Mouse (Mus musculus) heart, embryonic 10.5 days (tissue): ENCODE data around the gene Pole2. TPM values are rescaled to one million over a fixed set of nuclear protein-coding genes. Genes with fewer than 3 reads are reported as not detected.

Experiments used
- DNase-seq: peaks from one replicate; pipeline ENCODE4 v3.0.0-alpha.2; 2017; ENCODE audit warnings: low spot score
- H3K27ac ChIP-seq: fragments of 300-500 bp; sonication (generic); 2 replicates; pipeline ENCODE4 v1.5.1; 2016; ENCODE audit warnings: mild to moderate bottlenecking
- H3K27me3 ChIP-seq: fragments of 300-500 bp; sonication (generic); 2 replicates; pipeline ENCODE4 v1.6.1; 2016; ENCODE audit warnings: mild to moderate bottlenecking; ENCODE audit not compliant: poor library complexity, insufficient read depth, severe bottlenecking
- H3K36me3 ChIP-seq: fragments of 300-500 bp; sonication (generic); 2 replicates; pipeline ENCODE4 v1.6.1; 2016; ENCODE audit warnings: mild to moderate bottlenecking, moderate library complexity
- H3K4me1 ChIP-seq: fragments of 300-500 bp; sonication (generic); 2 replicates; pipeline ENCODE4 v1.6.1; 2016; ENCODE audit warnings: mild to moderate bottlenecking
- H3K4me3 ChIP-seq: fragments of 300-500 bp; sonication (generic); 2 replicates; pipeline ENCODE4 v1.5.1; 2016; ENCODE audit warnings: mild to moderate bottlenecking, moderate library complexity
- H3K9me3 ChIP-seq: fragments of 300-500 bp; sonication (generic); 2 replicates; pipeline ENCODE4 v1.6.1; 2016; ENCODE audit warnings: mild to moderate bottlenecking, moderate library complexity
- WGBS: fragments of 180-500 bp; shearing (Covaris S2); methylation state at CpG from one replicate; pipeline ENCODE4 v1.1.7; 2016; 5-methylcytosine and 5-hydroxymethylcytosine counted together
- polyA plus RNA-seq: library from polyadenylated mRNA; unstranded; fragments of >200 nt; fragmentation: Nextera tagmentation; extraction: Ambion mirVana; gene quantifications from 2 replicates; pipeline ENCODE4 v1.2.1, GENCODE M21; 2016

The Pole2 gene
- polyA plus RNA-seq: 20.9 and 28.7 TPM in 2 replicates

- H3K9me3 ChIP-seq: no peaks in the 10 kb centered on the region
- peaks cover 21% of the 10 kb centered on the region for H3K36me3 ChIP-seq
- peaks cover 6% of the 10 kb centered on the region; the same call in 1 of the 2 replicates for H3K4me1 ChIP-seq
- peak within 1 kb of the TSS; percentile 81 for H3K4me3 ChIP-seq
- peak; percentile 95 for DNase-seq
- H3K27ac ChIP-seq: peak within 1 kb of the TSS; percentile 93
- under 1% methylated on average over 37 of the region's 37 CpGs for WGBS
- no peaks in the 10 kb centered on the region for H3K27me3 ChIP-seq
Measured at GRCm38 (mm10) chr12:69227776-69228466, at the start of gene Pole2. Gene Pole2, minus strand, starts transcription at chr12:69228195.

GRCm38 (mm10) chr12:69268956-69269355 lies 41.0 kb upstream of the Pole2 start:
- 78% methylated on average over 2 of the region's 2 CpGs for WGBS
- no peak for DNase-seq
- Histone ChIP-seq H3K36me3 (no peaks in the 10 kb centered on the region), H3K9me3 (no peaks in the 10 kb centered on the region), H3K27ac (no peak overlapping the region), H3K27me3 (no peaks in the 10 kb centered on the region), H3K4me3 (no peak overlapping the region), H3K4me1 (no peaks in the 10 kb centered on the region)

- no peaks in the 10 kb centered on the region for H3K9me3 ChIP-seq
- no peaks in the 10 kb centered on the region for H3K27me3 ChIP-seq
- WGBS: 82% methylated on average over 11 of the region's 11 CpGs
- no peaks in the 10 kb centered on the region for H3K4me1 ChIP-seq
- no peak for DNase-seq
- H3K4me3 ChIP-seq: no peak overlapping the region
- no peaks in the 10 kb centered on the region for H3K36me3 ChIP-seq
- no peak overlapping the region for H3K27ac ChIP-seq
Measured at GRCm38 (mm10) chr12:69267956-69268632, 40.1 kb upstream of the Pole2 start.

GRCm38 (mm10) chr12:69265031-69265430 lies 37.0 kb upstream of the Pole2 start:
- WGBS: 84% methylated on average over 3 of the region's 3 CpGs
- Histone ChIP-seq H3K9me3 (no peaks in the 10 kb centered on the region), H3K36me3 (no peaks in the 10 kb centered on the region), H3K27me3 (no peaks in the 10 kb centered on the region), H3K4me3 (no peak overlapping the region), H3K4me1 (no peaks in the 10 kb centered on the region), H3K27ac (no peak overlapping the region)
- DNase-seq: no peak

- Histone ChIP-seq H3K4me3 (no peak overlapping the region), H3K27ac (no peak overlapping the region), H3K36me3 (no peaks in the 10 kb centered on the region), H3K9me3 (no peaks in the 10 kb centered on the region), H3K27me3 (no peaks in the 10 kb centered on the region), H3K4me1 (no peaks in the 10 kb centered on the region)
- no peak for DNase-seq
- 88% methylated on average over 5 of the region's 5 CpGs for WGBS
Measured at GRCm38 (mm10) chr12:69262251-69262650, 34.3 kb upstream of the Pole2 start.

GRCm38 (mm10) chr12:69257836-69258235 lies 29.8 kb upstream of the Pole2 start:
- Histone ChIP-seq H3K36me3 (no peaks in the 10 kb centered on the region), H3K9me3 (no peaks in the 10 kb centered on the region), H3K4me3 (no peak overlapping the region), H3K27ac (no peak overlapping the region), H3K4me1 (no peaks in the 10 kb centered on the region), H3K27me3 (no peaks in the 10 kb centered on the region)
- DNase-seq: no peak
- WGBS: 84% methylated on average over 11 of the region's 11 CpGs

- Histone ChIP-seq H3K4me1 (0 out of 2 replicates have a peak, but pooled peaks cover 5% of the 10 kb centered on the region), H3K27ac (no peak overlapping the region), H3K9me3 (no peaks in the 10 kb centered on the region), H3K27me3 (no peaks in the 10 kb centered on the region), H3K36me3 (no peaks in the 10 kb centered on the region), H3K4me3 (no peak overlapping the region)
- WGBS: 88% methylated on average over 1 of the region's 1 CpGs
- no peak for DNase-seq
Measured at GRCm38 (mm10) chr12:69253806-69254205, 25.8 kb upstream of the Pole2 start.

- WGBS: 55% methylated on average over 8 of the region's 8 CpGs
- Histone ChIP-seq H3K27me3 (no peaks in the 10 kb centered on the region), H3K4me1 (0 out of 2 replicates have a peak, but pooled peaks cover 5% of the 10 kb centered on the region), H3K27ac (no peak overlapping the region), H3K9me3 (no peaks in the 10 kb centered on the region), H3K4me3 (no peak overlapping the region), H3K36me3 (no peaks in the 10 kb centered on the region)
- DNase-seq: no peak
Measured at GRCm38 (mm10) chr12:69250756-69251155, 22.8 kb upstream of the Pole2 start.

- Histone ChIP-seq H3K9me3 (no peaks in the 10 kb centered on the region), H3K27ac (no peak overlapping the region), H3K4me1 (0 out of 2 replicates have a peak, but pooled peaks cover 5% of the 10 kb centered on the region), H3K36me3 (no peaks in the 10 kb centered on the region), H3K4me3 (no peak overlapping the region), H3K27me3 (no peaks in the 10 kb centered on the region)
- WGBS: 81% methylated on average over 4 of the region's 4 CpGs
- no peak for DNase-seq
Measured at GRCm38 (mm10) chr12:69249766-69250165, 21.8 kb upstream of the Pole2 start.

GRCm38 (mm10) chr12:69241771-69242431 lies 13.9 kb upstream of the Pole2 start:
- no peaks in the 10 kb centered on the region for H3K36me3 ChIP-seq
- peak overlapping the region; percentile 97 for H3K27ac ChIP-seq
- no peaks in the 10 kb centered on the region for H3K9me3 ChIP-seq
- H3K4me3 ChIP-seq: peak overlapping the region; percentile 89
- WGBS: under 1% methylated on average over 61 of the region's 64 CpGs
- 0 out of 2 replicates have a peak, but pooled peaks cover 7% of the 10 kb centered on the region for H3K4me1 ChIP-seq
- H3K27me3 ChIP-seq: no peaks in the 10 kb centered on the region
- DNase-seq: peak; percentile 86

- peak overlapping the region; percentile 89 for H3K4me3 ChIP-seq
- 0 out of 2 replicates have a peak, but pooled peaks cover 7% of the 10 kb centered on the region for H3K4me1 ChIP-seq
- no peak for DNase-seq
- H3K27me3 ChIP-seq: no peaks in the 10 kb centered on the region
- H3K36me3 ChIP-seq: no peaks in the 10 kb centered on the region
- H3K9me3 ChIP-seq: no peaks in the 10 kb centered on the region
- H3K27ac ChIP-seq: peak overlapping the region; percentile 97
- WGBS: 0% methylated on average over 3 of the region's 3 CpGs
Measured at GRCm38 (mm10) chr12:69241405-69241770, 13.4 kb upstream of the Pole2 start.

GRCm38 (mm10) chr12:69240876-69241275 lies 12.9 kb upstream of the Pole2 start, which contains the start of gene Klhdc1:
Gene Klhdc1, plus strand, starts transcription at chr12:69241176.
- no peak for DNase-seq
- no peaks in the 10 kb centered on the region for H3K27me3 ChIP-seq
- no peaks in the 10 kb centered on the region for H3K36me3 ChIP-seq
- no peaks in the 10 kb centered on the region for H3K9me3 ChIP-seq
- peak within 1 kb of the TSS; percentile 89 for H3K4me3 ChIP-seq
- peak within 1 kb of the TSS; percentile 97 for H3K27ac ChIP-seq
- WGBS: 66% methylated on average over 6 of the region's 6 CpGs
- 0 out of 2 replicates have a peak, but pooled peaks cover 7% of the 10 kb centered on the region for H3K4me1 ChIP-seq

- WGBS: 43% methylated on average over 3 of the region's 3 CpGs
- Histone ChIP-seq H3K4me1 (0 out of 2 replicates have a peak, but pooled peaks cover 7% of the 10 kb centered on the region), H3K4me3 (no peak overlapping the region), H3K9me3 (no peaks in the 10 kb centered on the region), H3K27ac (no peak overlapping the region), H3K27me3 (no peaks in the 10 kb centered on the region), H3K36me3 (no peaks in the 10 kb centered on the region)
- DNase-seq: no peak
Measured at GRCm38 (mm10) chr12:69238284-69238683, 10.3 kb upstream of the Pole2 start.
